Mouse (Mus musculus) embryonic facial prominence, embryonic 14.5 days (tissue): ENCODE results near the gene Eps8. TPM values are rescaled to one million over a fixed set of nuclear protein-coding genes. Genes with fewer than 3 reads are reported as not detected.
A peak's percentile ranks its signal among the peaks of the same experiment; 100 is the strongest.

Experiments
- ATAC-seq: fragments of 200-750 bp; cut with Nextera tagmentation; 2 replicates; pipeline ENCODE4 v1.8.0; 2017; ENCODE audit warnings: low read depth, moderate number of reproducible peaks, moderate TSS enrichment
- DNase-seq: peaks from one replicate; pipeline ENCODE4 v3.0.0-alpha.2; 2015; ENCODE audit warnings: low spot score
- H3K27ac ChIP-seq: fragments of 300-500 bp; sonication (generic); replicated peaks from 2 replicates; pipeline ENCODE4 v1.5.1; 2014; ENCODE audit warnings: low read depth, mild to moderate bottlenecking, low read length, moderate library complexity
- H3K27me3 ChIP-seq: fragments of 300-500 bp; sonication (generic); replicated peaks from 2 replicates; pipeline ENCODE4 v1.6.1; 2014; ENCODE audit warnings: low read length; ENCODE audit not compliant: control insufficient read depth, insufficient read depth
- H3K36me3 ChIP-seq: fragments of 300-500 bp; sonication (generic); 2 replicates; pipeline ENCODE4 v1.6.1; 2014; ENCODE audit warnings: low read length, mixed read lengths; ENCODE audit not compliant: control insufficient read depth, insufficient read depth
- H3K4me1 ChIP-seq: fragments of 300-500 bp; sonication (generic); 2 replicates; pipeline ENCODE4 v1.6.1; 2014; ENCODE audit warnings: antibody characterized with exemption, low read length; ENCODE audit not compliant: control insufficient read depth, insufficient read depth
- H3K4me2 ChIP-seq: fragments of 300-500 bp; sonication (generic); 2 replicates; pipeline ENCODE4 v1.6.1; 2014; ENCODE audit warnings: low read depth, mild to moderate bottlenecking, low read length, moderate library complexity, mixed read lengths
- H3K4me3 ChIP-seq: fragments of 300-500 bp; sonication (generic); 2 replicates; pipeline ENCODE4 v1.5.1; 2014; ENCODE audit warnings: low read depth, mild to moderate bottlenecking, low read length
- H3K9ac ChIP-seq: fragments of 300-500 bp; sonication (generic); 2 replicates; pipeline ENCODE4 v1.6.1; 2014; ENCODE audit warnings: low read depth, mild to moderate bottlenecking, low read length, moderate library complexity, mixed read lengths
- H3K9me3 ChIP-seq: fragments of 300-500 bp; sonication (generic); 2 replicates; pipeline ENCODE4 v1.6.1; 2016; ENCODE audit warnings: low read length; ENCODE audit not compliant: control insufficient read depth
- WGBS: fragments of 180-500 bp; shearing (Covaris S2); extraction: QIAGEN DNeasy Blood & Tissue Kit; methylation state at CpG from one replicate; pipeline ENCODE4 v1.1.7; 2014; 5-methylcytosine and 5-hydroxymethylcytosine counted together
- polyA plus RNA-seq: library from polyadenylated mRNA; unstranded; fragments of >200 nt; fragmentation: Nextera tagmentation; extraction: Ambion mirVana; gene quantifications from 2 replicates; pipeline ENCODE4 v1.2.1, GENCODE M21; 2014

The Eps8 gene
- polyA plus RNA-seq, 1 experiment from 2014 or later: 28.7 TPM

GRCm38 (mm10) chr6:137628715-137629114 lies 26.0 kb downstream of the Eps8 start:
- no peaks in the 10 kb centered on the region for H3K9me3 ChIP-seq
- no peaks in the 10 kb centered on the region for H3K36me3 ChIP-seq
- no peak overlapping the region for H3K9ac ChIP-seq
- DNase-seq (no peak), ATAC-seq (no peak)
- no peak overlapping the region for H3K4me2 ChIP-seq
- H3K27ac ChIP-seq: no peak overlapping the region
- peaks cover 8% of the 10 kb centered on the region for H3K4me1 ChIP-seq
- WGBS: 73% methylated on average over 6 of the region's 6 CpGs
- H3K27me3 ChIP-seq: no peaks in the 10 kb centered on the region
- no peak overlapping the region for H3K4me3 ChIP-seq

GRCm38 (mm10) chr6:137621021-137621420 lies 33.7 kb downstream of the Eps8 start:
- no peak for ATAC-seq
- 73% methylated on average over 2 of the region's 2 CpGs for WGBS
- H3K9me3 ChIP-seq: no peaks in the 10 kb centered on the region

GRCm38 (mm10) chr6:137613903-137614302 lies 40.8 kb downstream of the Eps8 start:
- ATAC-seq: peak; percentile 30; the same call in 1 of the 2 replicates
- no peaks in the 10 kb centered on the region for H3K36me3 ChIP-seq
- WGBS: 34% methylated on average over 4 of the region's 4 CpGs
- no peak overlapping the region for H3K9ac ChIP-seq
- peak; percentile 54 for DNase-seq
- no peaks in the 10 kb centered on the region; the same call in 1 of the 2 replicates for H3K4me1 ChIP-seq
- H3K27ac ChIP-seq: no peak overlapping the region
- no peak overlapping the region for H3K4me2 ChIP-seq
- no peaks in the 10 kb centered on the region for H3K9me3 ChIP-seq
- no peak overlapping the region for H3K4me3 ChIP-seq
- no peaks in the 10 kb centered on the region for H3K27me3 ChIP-seq

More at GRCm38 (mm10) chr6:137621021-137621420, 33.7 kb downstream of the Eps8 start:
- Histone ChIP-seq H3K36me3 (no peaks in the 10 kb centered on the region), H3K27me3 (no peaks in the 10 kb centered on the region), H3K9ac (no peak overlapping the region), H3K4me1 (no peaks in the 10 kb centered on the region), H3K4me3 (no peak overlapping the region), H3K27ac (no peak overlapping the region), H3K4me2 (no peak overlapping the region)
- no peak for DNase-seq

- Histone ChIP-seq H3K9ac (no peak overlapping the region), H3K27ac (no peak overlapping the region), H3K4me1 (no peaks in the 10 kb centered on the region; the same call in 1 of the 2 replicates), H3K36me3 (no peaks in the 10 kb centered on the region), H3K4me2 (no peak overlapping the region), H3K27me3 (no peaks in the 10 kb centered on the region), H3K4me3 (no peak overlapping the region), H3K9me3 (no peaks in the 10 kb centered on the region)
- DNase-seq: no peak
- 66% methylated on average over 2 of the region's 2 CpGs for WGBS
- no peak for ATAC-seq
Observed at GRCm38 (mm10) chr6:137612071-137612547, 42.6 kb downstream of the Eps8 start.

GRCm38 (mm10) chr6:137608160-137608930 lies 46.3 kb downstream of the Eps8 start:
- no peak overlapping the region for H3K27ac ChIP-seq
- H3K9ac ChIP-seq: no peak overlapping the region
- no peaks in the 10 kb centered on the region for H3K27me3 ChIP-seq
- no peaks in the 10 kb centered on the region for H3K36me3 ChIP-seq
- 90% methylated on average over 17 of the region's 17 CpGs for WGBS
- H3K4me3 ChIP-seq: no peak overlapping the region
- no peak overlapping the region for H3K4me2 ChIP-seq
- no peak for DNase-seq
- H3K4me1 ChIP-seq: no peaks in the 10 kb centered on the region
- no peak for ATAC-seq
- no peaks in the 10 kb centered on the region for H3K9me3 ChIP-seq

GRCm38 (mm10) chr6:137606541-137606940 lies 48.1 kb downstream of the Eps8 start:
- H3K4me1 ChIP-seq: no peaks in the 10 kb centered on the region
- H3K4me3 ChIP-seq: no peak overlapping the region
- ATAC-seq (no peak), DNase-seq (no peak)
- H3K36me3 ChIP-seq: no peaks in the 10 kb centered on the region
- WGBS: 89% methylated on average over 7 of the region's 7 CpGs
- no peak overlapping the region for H3K27ac ChIP-seq
- no peak overlapping the region for H3K4me2 ChIP-seq
- no peaks in the 10 kb centered on the region for H3K9me3 ChIP-seq
- H3K9ac ChIP-seq: no peak overlapping the region
- no peaks in the 10 kb centered on the region for H3K27me3 ChIP-seq

- H3K36me3 ChIP-seq: no peaks in the 10 kb centered on the region
- 84% methylated on average over 4 of the region's 4 CpGs for WGBS
- H3K4me1 ChIP-seq: no peaks in the 10 kb centered on the region
- no peak overlapping the region for H3K27ac ChIP-seq
- no peaks in the 10 kb centered on the region for H3K9me3 ChIP-seq
- H3K4me3 ChIP-seq: no peak overlapping the region
- no peak for DNase-seq
- no peak overlapping the region for H3K9ac ChIP-seq
- no peaks in the 10 kb centered on the region for H3K27me3 ChIP-seq
- ATAC-seq: no peak
- no peak overlapping the region for H3K4me2 ChIP-seq
Observed at GRCm38 (mm10) chr6:137604417-137605248, 50.0 kb downstream of the Eps8 start.

- 25% methylated on average over 7 of the region's 7 CpGs for WGBS
- Histone ChIP-seq H3K27me3 (no peaks in the 10 kb centered on the region), H3K9me3 (peaks cover 5% of the 10 kb centered on the region; the same call in 1 of the 2 replicates), H3K9ac (no peak overlapping the region), H3K4me1 (no peaks in the 10 kb centered on the region), H3K4me2 (no peak overlapping the region), H3K4me3 (no peak overlapping the region), H3K36me3 (no peaks in the 10 kb centered on the region), H3K27ac (no peak overlapping the region)
- ATAC-seq: no peak
- DNase-seq: peak; percentile 31
Observed at GRCm38 (mm10) chr6:137598306-137598705, 56.4 kb downstream of the Eps8 start.
